Mouse (Mus musculus): Measurements from ENCODE around the gene Actl7b. TPM values are rescaled to one million over a fixed set of nuclear protein-coding genes. Genes with fewer than 3 reads are reported as not detected.

Gene Actl7b
- total and polyA plus RNA-seq, 2 experiments from 2014 or later = not detected

GRCm38 (mm10) chr4:56721469-56721868 lies 19.8 kb downstream of the Actl7b start:
- peak; percentile 55 for TF ChIP-seq CTCF (IDR thresholded peaks at IDR 0.05; ENCODE audit: low read depth)
- TF ChIP-seq EP300 (IDR thresholded peaks at IDR 0.05; ENCODE audit: low read depth) = no peak
- WGBS = 38% methylated on average over 3 of the region's 3 CpGs
- no peaks in the 10 kb centered on the region for H3K9me3 ChIP-seq (replicated peaks; ENCODE audit: control insufficient read depth, low read length)
- H3K9ac ChIP-seq (replicated peaks; ENCODE audit: low read depth, low read length) = no peak overlapping the region
- no peak overlapping the region for H3K4me2 ChIP-seq (ENCODE audit: low read depth, low read length)
- H3K36me3 ChIP-seq (replicated peaks; ENCODE audit: control insufficient read depth, insufficient read depth, low read length) = no peaks in the 10 kb centered on the region
- H3K4me3 ChIP-seq (ENCODE audit: low read depth, low read length) = no peak overlapping the region
- H3K27me3 ChIP-seq (ENCODE audit: control insufficient read depth, insufficient read depth, low read length) = no peaks in the 10 kb centered on the region
- H3K27ac ChIP-seq (ENCODE audit: low read depth) = no peak overlapping the region
- DNase-seq (ENCODE audit: low spot score) (peak; percentile 35), ATAC-seq (ENCODE audit: insufficient read depth, low read depth) (no peak)
- peaks cover 37% of the 10 kb centered on the region for H3K4me1 ChIP-seq (ENCODE audit: control insufficient read depth, insufficient read depth)

GRCm38 (mm10) chr4:56720403-56720802 lies 20.8 kb downstream of the Actl7b start:
- 49% methylated on average over 9 of the region's 9 CpGs for WGBS
- Histone ChIP-seq H3K4me3 (ENCODE audit: low read depth, low read length) (no peak overlapping the region), H3K27ac (ENCODE audit: low read depth) (peak overlapping the region; percentile 93), H3K9ac (replicated peaks; ENCODE audit: low read depth, low read length) (0 out of 2 replicates have a peak overlapping the region, but pooled peaks have one; percentile 9), H3K9me3 (replicated peaks; ENCODE audit: control insufficient read depth, low read length) (no peaks in the 10 kb centered on the region), H3K36me3 (replicated peaks; ENCODE audit: control insufficient read depth, insufficient read depth, low read length) (no peaks in the 10 kb centered on the region), H3K4me1 (ENCODE audit: control insufficient read depth, insufficient read depth) (peaks cover 40% of the 10 kb centered on the region), H3K4me2 (ENCODE audit: low read depth, low read length) (no peak overlapping the region), H3K27me3 (ENCODE audit: control insufficient read depth, insufficient read depth, low read length) (no peaks in the 10 kb centered on the region)
- DNase-seq (ENCODE audit: low spot score) (no peak), ATAC-seq (ENCODE audit: insufficient read depth, low read depth) (no peak)
- TF ChIP-seq EP300 (IDR thresholded peaks at IDR 0.05; ENCODE audit: low read depth) = no peak
- TF ChIP-seq CTCF (IDR thresholded peaks at IDR 0.05; ENCODE audit: low read depth) = no peak

- TF ChIP-seq EP300 (IDR thresholded peaks at IDR 0.05; ENCODE audit: low read depth) = no peak
- no peak for TF ChIP-seq CTCF (IDR thresholded peaks at IDR 0.05; ENCODE audit: low read depth)
- 17% methylated on average over 9 of the region's 9 CpGs for WGBS
- Histone ChIP-seq H3K27ac (ENCODE audit: low read depth) (peak overlapping the region; percentile 93), H3K4me1 (ENCODE audit: control insufficient read depth, insufficient read depth) (peaks cover 40% of the 10 kb centered on the region), H3K4me2 (ENCODE audit: low read depth, low read length) (peak overlapping the region; percentile 6; the same call in 1 of the 2 replicates), H3K9ac (replicated peaks; ENCODE audit: low read depth, low read length) (peak overlapping the region; percentile 47; the same call in 1 of the 2 replicates), H3K36me3 (replicated peaks; ENCODE audit: control insufficient read depth, insufficient read depth, low read length) (no peaks in the 10 kb centered on the region), H3K4me3 (ENCODE audit: low read depth, low read length) (no peak overlapping the region), H3K9me3 (replicated peaks; ENCODE audit: control insufficient read depth, low read length) (no peaks in the 10 kb centered on the region), H3K27me3 (ENCODE audit: control insufficient read depth, insufficient read depth, low read length) (no peaks in the 10 kb centered on the region)
- ATAC-seq (ENCODE audit: insufficient read depth, low read depth) (peak; percentile 91), DNase-seq (ENCODE audit: low spot score) (peak; percentile 68)
Observed at GRCm38 (mm10) chr4:56719456-56719855, 21.8 kb downstream of the Actl7b start.

GRCm38 (mm10) chr4:56718573-56719442 lies 22.4 kb downstream of the Actl7b start:
- H3K9me3 ChIP-seq (replicated peaks; ENCODE audit: control insufficient read depth, low read length) = no peaks in the 10 kb centered on the region
- peak; percentile 61 for DNase-seq (ENCODE audit: low spot score)
- peak overlapping the region; percentile 93 for H3K27ac ChIP-seq (ENCODE audit: low read depth)
- H3K4me2 ChIP-seq (ENCODE audit: low read depth, low read length) = no peak overlapping the region
- H3K9ac ChIP-seq (replicated peaks; ENCODE audit: low read depth, low read length) = peak overlapping the region; percentile 47; the same call in 1 of the 2 replicates
- no peak overlapping the region for H3K4me3 ChIP-seq (ENCODE audit: low read depth, low read length)
- no peaks in the 10 kb centered on the region for H3K27me3 ChIP-seq (ENCODE audit: control insufficient read depth, insufficient read depth, low read length)
- TF ChIP-seq EP300 (IDR thresholded peaks at IDR 0.05; ENCODE audit: low read depth) (peak; percentile 47; the same call in 1 of the 2 replicates), CTCF (IDR thresholded peaks at IDR 0.05; ENCODE audit: low read depth) (no peak)
- 35% methylated on average over 12 of the region's 12 CpGs for WGBS
- H3K36me3 ChIP-seq (replicated peaks; ENCODE audit: control insufficient read depth, insufficient read depth, low read length) = no peaks in the 10 kb centered on the region
- peaks cover 40% of the 10 kb centered on the region for H3K4me1 ChIP-seq (ENCODE audit: control insufficient read depth, insufficient read depth)
- peak; percentile 78 for ATAC-seq (ENCODE audit: insufficient read depth, low read depth)

- no peak overlapping the region for H3K9ac ChIP-seq (replicated peaks; ENCODE audit: low read depth, low read length)
- H3K4me2 ChIP-seq (ENCODE audit: low read depth, low read length) = no peak overlapping the region
- H3K36me3 ChIP-seq (replicated peaks; ENCODE audit: control insufficient read depth, insufficient read depth, low read length) = no peaks in the 10 kb centered on the region
- no peaks in the 10 kb centered on the region for H3K9me3 ChIP-seq (replicated peaks; ENCODE audit: control insufficient read depth, low read length)
- TF ChIP-seq CTCF (IDR thresholded peaks at IDR 0.05; ENCODE audit: low read depth) = no peak
- no peak for TF ChIP-seq EP300 (IDR thresholded peaks at IDR 0.05; ENCODE audit: low read depth)
- WGBS = 87% methylated on average over 3 of the region's 3 CpGs
- H3K4me3 ChIP-seq (ENCODE audit: low read depth, low read length) = no peak overlapping the region
- ATAC-seq (ENCODE audit: insufficient read depth, low read depth) = no peak
- DNase-seq (ENCODE audit: low spot score) = no peak
- H3K27ac ChIP-seq (ENCODE audit: low read depth) = peak overlapping the region; percentile 93
- peaks cover 40% of the 10 kb centered on the region for H3K4me1 ChIP-seq (ENCODE audit: control insufficient read depth, insufficient read depth)
- no peaks in the 10 kb centered on the region for H3K27me3 ChIP-seq (ENCODE audit: control insufficient read depth, insufficient read depth, low read length)
Observed at GRCm38 (mm10) chr4:56717932-56718331, 23.3 kb downstream of the Actl7b start.
